Mouse (Mus musculus): Measurements from ENCODE around the gene Luc7l3.

Luc7l3 gene

DNA sequence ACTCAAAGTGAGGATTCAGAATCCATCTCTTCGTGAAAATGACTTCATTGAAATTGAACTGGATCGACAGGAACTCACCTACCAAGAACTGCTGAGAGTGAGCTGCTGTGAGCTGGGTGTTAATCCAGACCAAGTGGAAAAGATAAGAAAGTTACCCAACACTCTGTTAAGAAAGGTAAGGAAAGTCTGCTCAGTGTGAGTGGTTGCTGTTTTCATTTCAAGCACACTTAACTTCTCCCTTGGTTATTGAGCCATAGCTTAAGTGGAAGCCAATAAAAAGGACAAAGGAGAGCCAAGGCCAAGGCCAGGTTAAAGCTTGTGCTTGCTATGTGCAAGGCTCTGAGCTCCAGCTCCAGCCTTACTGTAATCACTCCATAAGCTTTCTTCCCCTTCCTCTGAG is 16.6 kb upstream of the Luc7l3 start:
- DNase-seq (ENCODE audit: low read depth, low spot score): no peak

DNA sequence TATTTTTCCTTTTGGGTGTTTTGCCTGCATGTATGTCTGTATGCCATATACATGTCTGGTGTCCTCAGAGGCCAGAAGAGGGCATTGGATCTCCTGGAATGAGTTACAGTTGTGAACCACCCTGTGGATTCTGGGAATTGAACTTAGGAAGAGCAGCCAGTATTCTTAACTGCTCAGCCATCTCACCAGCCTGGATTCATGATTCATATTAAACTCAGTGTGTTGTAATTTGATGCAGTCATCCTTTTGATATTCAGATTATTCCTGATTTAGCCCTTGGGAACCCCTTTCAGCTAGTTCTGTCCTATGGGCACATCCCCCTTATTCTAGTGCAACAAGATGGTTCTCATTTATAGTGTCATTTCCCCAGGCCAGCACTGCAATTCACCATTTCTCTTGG is 14.8 kb upstream of the Luc7l3 start:
- no peak for DNase-seq (ENCODE audit: low read depth, low spot score)

DNA sequence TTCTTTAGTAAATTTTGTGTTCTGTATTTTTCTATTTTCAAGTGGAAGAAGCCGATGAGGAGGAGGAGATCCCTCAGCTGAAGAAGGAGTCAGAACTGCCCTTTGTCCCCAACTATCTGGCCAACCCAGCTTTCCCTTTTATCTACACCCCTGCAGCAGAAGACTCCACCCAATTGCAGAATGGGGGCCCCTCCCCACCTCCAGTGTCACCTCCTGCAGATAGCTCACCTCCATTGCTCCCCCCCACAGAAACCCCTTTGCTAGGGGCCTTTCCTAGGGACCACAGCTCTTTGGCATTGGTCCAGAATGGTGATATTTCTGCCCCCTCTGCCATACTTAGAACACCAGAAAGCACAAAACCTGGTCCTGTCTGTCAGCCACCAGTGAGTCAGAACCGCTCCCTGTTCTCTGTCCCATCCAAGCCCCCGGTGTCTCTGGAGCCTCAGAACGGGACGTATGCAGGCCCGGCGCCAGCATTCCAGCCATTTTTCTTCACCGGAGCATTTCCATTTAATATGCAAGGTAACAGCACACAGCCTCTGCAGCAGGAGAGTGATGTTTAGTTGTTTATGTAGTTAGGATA is 12.7 kb upstream of the Luc7l3 start:
- DNase-seq (ENCODE audit: low read depth, low spot score): no peak

DNA sequence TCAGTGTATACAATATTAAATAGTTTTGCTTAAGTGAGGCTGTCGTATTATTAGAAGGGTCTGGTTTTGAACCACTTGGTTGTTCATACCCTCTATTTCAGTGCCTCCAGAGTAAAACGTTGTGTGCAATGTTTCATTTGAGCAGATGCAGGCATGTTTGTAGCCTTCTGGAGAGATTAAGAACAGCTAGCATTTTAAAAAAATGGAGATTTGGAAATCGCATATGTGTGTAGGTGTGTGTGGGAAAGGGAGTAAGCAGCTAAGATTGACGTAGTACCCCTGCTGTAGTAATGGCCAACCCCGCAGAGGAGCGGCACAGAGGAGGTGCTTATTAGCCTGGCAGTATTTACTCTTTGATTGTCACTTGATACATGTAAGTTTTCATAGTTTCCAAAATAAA is 10.9 kb upstream of the Luc7l3 start:
- no peak for DNase-seq (ENCODE audit: low read depth, low spot score)

DNA sequence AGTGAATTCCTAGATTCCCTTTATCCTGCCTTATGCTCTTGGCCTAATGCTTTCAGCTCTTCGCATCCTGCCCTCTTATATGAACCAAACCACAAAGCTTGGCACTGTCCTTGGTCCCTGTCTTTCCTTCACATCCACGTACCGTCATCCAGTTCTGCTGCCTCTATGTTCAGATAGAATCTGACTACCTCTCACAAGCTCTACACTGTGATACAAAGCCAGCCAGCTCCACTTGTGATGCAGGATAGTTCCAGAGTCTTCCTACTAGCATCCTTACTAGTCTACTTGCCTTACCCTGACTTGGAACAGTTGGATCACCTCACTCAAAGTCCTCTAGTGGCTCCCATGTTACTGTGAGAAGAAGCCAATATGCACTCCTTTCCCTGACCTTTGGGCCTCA is 8.4 kb upstream of the Luc7l3 start:
- no peak for DNase-seq (ENCODE audit: low read depth, low spot score)

DNA sequence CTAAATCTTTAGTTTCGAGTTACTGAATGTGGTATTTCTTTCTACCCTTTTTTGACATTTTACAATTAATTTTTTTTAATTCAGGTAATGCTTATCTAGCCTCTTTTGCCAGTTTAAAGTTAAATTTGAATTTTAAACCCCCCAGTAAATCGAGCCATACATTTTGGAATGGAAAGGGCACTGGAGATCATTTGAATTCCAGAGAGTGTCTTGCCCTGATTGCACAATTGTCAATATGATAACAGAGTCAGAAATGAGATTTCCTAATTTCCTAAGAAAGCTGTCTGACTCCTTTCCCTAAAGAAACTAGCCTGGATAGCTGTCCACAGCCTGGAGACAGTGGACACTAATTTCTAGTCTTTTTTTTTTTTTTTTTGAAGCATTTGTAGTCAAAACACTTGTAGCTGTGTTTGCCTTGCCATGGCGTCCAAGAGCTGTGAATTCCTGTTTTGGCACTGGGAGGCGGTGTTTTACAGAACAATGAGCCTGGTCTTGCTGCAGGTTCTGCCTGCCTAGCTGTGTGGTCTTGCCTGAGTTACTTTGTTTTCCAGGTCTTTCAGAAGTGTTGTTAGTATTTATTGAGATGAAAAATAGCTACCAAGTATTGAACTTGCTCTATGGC is 7.6 kb upstream of the Luc7l3 start:
- peak; percentile 46 for DNase-seq (ENCODE audit: low read depth, low spot score)

DNA sequence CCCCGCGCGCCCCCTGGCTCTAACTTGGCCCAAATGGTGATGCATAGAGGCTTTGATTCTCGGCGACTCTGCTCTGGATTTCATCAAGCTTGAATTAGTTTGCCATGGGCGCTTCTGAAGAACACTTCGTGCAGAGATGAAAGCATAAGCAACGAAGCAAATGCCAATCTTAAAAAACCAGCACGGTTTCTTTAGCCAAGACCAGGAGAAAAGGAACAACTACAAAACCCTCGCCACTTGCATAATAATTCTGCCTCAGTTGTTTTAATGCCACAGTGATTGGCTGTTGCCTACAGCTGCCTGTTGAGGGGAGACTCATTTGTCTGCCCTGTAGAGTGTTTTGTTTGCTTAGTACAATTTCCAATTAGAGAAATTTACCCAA is 6.8 kb upstream of the Luc7l3 start:
- DNase-seq (ENCODE audit: low read depth, low spot score): no peak

DNA sequence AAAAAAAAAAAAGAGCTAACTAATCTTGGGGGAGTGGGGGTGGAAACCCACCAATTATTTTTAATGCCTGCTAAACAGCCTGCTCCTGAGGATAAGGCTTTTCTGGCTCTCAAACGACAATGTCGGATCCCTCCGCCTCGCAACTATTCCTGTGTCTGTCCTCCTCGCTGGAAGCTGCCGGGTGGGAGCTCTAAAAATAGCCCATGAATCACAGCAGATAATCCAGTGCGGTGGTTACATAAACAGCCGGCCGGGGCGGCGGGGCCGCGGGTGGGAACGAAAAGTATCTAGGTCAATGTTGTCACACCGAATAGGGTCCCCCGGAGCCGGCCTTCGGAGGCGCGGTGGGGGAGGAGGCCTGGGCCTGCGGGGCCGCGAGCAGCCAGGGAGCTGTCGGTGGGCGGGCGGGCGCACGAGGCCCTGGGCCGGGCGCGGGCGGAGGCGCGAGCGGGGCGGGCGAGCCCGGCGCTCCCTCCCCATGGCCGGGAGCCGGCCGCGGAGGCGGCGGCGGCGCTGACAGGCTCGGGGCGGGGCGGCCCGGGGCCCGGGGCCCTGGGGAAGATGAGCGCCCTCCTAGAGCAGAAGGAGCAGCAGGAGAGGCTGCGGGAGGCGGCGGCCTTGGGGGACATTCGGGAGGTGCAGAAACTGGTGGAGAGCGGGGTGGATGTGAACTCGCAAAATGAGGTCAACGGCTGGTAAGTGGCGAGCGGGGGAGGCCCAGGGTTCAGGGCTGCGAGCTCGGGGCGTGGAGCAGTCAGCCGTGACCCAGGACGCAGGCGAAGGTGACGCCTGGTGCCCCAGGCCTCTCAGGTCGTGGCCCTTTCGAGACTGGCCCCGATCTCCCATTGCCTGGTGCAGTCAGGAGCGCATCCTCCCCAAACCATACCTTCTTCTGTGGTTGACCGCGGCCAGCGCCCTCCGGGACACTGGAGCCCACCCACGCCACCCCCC is 6.2 kb upstream of the Luc7l3 start, which contains the start of gene Ankrd40:
Gene Ankrd40 (plus strand): TSS at position 309 of the 951 bp plus-strand sequence.
- DNase-seq (ENCODE audit: low read depth, low spot score): peak; percentile 94

DNA sequence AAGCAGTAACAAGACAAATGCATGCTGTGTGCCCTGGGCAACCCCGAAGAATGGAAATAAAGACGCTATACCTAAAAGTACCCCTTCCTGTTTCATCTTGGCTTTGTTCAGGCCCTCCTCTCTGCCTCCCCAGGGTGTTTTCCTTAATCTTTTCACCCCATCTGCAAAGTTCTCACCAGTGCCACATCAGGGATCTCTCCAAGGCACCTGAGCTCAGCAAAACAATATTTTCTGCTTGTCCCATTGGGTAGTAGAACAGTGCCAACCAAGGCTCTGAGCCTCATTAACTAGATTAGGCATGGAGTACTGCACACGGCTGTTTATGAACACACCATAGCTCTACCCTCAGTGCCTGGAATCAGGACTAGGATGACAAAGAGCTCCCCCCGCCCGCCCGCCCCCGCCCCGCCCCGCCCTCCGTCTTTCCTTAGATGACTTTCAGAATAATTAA is 5.2 kb upstream of the Luc7l3 start:
- DNase-seq (ENCODE audit: low read depth, low spot score): peak; percentile 42

DNA sequence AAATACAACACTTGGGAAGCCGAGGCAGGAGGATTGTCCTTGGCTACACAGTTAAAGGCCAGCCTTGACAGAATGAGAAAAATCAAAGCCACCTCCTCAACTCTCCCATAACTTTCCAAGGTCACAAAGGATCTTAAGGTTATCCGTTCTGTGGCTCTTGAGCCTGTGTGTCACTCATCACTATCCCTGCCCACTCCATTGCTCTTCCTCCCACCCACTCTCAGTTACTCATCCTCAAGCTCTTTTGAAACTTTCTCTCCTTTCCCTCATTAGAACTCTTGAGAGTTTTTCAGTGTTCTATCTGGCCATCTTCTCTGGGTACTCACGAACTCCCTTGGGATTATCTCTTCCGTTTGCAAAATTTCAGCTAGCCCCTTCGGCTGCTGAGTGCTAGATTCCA is 2.8 kb upstream of the Luc7l3 start:
- no peak for DNase-seq (ENCODE audit: low read depth, low spot score)

DNA sequence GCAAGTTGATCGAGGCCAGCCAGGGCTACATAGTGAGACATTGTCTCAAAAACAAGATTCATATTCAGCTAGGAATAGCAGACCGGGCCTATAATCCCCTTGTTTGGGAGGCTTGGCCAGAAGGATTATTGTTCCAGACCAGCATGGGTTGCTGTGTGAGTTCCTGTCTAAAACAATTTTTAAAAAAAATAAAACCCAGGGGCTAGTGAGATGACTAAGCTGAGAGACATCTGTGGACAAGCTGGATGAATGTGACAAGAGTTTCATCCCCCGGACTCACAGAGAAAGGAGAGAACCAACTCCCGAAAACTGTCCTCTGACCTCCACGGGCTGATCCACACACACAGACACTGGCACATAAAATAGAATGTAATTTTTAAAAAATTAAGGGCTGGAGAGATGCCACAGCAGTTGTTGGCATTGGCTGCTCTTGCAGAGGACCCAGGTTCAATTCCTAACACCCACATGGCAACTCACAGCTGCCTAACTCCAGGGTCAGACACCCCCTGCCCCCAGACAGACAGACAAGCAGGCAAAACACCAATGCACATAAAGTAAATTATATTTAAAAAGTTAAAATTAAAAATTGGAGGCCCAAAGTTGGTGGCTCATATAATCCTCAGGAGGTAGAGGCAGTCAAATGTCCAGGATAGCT is 1.6 kb upstream of the Luc7l3 start:
- DNase-seq (ENCODE audit: low read depth, low spot score): no peak

DNA sequence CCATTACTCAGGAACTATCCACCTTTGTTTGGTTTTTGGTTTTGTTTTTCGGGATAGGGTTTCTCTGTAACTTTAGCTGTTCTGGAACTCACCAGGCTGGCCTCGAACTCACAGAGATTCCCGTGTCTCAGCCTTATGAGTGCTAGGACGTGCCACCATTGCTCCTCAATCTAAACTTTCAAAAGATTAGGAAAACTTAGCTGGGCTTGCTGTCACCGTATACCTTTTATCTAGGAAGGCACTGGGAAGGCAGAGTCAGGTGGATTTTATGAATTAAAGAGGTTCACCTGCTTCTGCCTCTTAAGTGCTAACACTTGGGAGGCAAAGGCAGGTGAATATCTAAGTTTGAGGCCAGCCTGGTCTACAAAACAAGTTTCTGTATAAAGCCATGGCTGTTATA is 848 bp upstream of the Luc7l3 start:
- no peak for DNase-seq (ENCODE audit: low read depth, low spot score)

DNA sequence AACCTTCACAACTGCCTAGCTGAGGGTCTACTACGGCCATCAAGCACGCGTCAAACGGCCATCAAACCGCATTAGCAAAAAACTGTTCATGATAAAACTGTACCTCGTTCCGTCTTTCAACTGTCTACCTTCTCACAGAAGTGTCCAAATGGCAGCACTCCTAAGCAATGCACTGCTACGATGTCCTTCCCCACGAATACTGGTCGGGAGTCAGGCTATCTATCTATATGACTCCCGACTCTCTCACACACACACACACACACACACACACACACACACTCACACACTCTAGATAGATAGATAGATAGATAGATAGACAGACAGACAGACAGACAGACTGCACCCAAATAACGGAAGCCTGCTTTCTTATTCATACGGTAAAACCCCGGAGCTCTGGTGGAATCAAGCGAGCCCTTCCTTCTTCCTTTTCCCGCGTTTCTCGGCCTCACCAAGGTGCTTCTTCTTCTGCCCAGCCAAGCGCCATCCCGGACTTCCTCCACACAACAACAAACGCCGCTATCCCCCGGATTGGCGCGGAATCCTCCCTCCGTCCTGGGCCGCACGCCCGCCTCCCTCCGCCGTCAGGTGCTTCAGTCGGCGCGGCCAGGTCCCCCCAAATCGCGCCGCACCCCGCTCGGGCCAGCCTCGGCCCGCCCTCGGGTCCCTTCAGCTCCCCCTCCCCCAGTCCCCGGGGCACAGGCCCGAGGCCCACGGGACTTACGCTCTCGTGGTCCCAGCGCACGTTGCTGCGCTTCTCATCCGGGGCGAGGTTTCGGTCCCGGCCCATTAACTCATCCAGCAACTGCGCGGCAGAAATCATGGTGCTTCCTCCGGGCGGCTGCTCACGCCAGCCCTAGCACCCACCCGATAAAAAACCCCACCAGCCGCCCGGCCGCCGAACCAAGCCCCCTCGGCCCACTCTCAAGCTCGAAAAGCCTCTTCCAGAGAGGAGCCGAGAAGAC is 538 bp downstream of the Luc7l3 start:
- DNase-seq (ENCODE audit: low read depth, low spot score): no peak

DNA sequence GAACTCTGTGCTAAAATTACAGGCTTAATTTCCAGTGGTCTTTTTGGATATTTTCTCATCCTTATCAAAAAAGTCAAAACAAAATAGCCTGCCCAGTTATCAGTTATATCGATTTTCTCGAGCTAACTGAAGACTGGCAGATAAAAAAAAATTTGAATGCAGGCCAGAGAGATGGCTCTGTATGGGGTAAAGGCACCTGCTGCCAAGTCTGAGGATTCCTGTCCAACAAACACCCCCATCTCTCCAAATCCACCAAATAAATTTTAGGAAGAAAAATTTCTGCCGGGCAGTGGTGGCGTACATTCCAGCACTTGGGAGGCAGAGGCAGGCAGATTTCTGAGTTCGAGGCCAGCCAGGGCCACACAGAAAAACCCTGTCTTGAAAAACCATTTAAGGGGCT is 3.7 kb downstream of the Luc7l3 start:
- no peak for DNase-seq (ENCODE audit: low read depth, low spot score)

DNA sequence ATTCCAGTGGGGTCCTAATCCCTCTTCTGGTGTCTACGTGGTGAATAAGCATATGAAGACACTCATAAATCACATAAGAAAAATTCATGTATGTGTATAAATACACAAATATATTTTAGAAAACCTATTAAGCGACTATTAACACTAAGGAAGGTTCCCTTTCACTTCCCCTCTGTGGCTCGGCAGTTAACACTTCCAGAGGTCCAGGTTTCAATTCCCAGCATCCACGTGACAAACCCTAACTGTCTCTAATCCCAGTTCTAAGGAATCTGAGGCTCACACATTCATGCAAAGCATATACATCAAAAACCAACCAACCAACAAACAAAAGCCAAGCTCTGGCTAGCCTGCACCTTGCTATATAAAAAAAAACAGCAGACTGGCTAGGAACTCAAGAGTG is 4.3 kb downstream of the Luc7l3 start:
- DNase-seq (ENCODE audit: low read depth, low spot score): no peak

DNA sequence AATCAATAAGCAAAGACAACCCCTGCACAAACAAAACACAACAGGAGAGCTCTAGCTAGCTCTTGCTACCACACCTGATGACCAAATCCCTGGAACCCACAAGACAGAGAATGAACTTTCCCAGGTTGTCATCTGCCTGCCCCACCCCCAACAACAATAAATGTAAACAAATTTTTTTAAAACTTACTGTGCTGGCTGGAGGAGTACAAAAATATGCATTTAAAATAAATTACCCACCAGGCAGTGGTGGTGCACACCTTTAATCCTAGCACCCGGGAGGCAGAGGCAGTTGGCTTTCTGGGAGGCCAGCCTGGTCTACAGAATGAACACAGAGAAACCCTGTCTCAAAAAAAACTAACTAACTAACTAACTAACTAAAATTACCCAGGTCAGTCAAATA is 4.8 kb downstream of the Luc7l3 start:
- DNase-seq (ENCODE audit: low read depth, low spot score): no peak

DNA sequence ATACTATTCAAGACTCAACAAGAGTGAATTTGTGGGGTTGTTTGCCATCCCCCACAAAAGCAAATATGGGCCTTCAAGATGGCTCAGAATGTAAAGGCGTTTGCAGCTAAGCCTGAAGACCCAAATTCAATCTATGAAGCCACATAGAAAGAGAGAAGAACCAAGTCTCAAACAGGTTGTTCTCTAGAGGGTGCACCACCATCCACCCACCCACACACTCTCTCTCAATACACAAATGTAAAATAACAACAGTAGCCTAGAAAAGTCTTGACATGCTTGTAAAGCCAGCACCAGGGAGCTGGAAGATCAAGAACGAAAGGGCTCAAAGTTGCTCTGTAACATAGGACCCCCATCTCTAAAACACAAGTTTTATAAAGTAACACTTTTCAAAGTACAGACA is 5.3 kb downstream of the Luc7l3 start:
- no peak for DNase-seq (ENCODE audit: low read depth, low spot score)

DNA sequence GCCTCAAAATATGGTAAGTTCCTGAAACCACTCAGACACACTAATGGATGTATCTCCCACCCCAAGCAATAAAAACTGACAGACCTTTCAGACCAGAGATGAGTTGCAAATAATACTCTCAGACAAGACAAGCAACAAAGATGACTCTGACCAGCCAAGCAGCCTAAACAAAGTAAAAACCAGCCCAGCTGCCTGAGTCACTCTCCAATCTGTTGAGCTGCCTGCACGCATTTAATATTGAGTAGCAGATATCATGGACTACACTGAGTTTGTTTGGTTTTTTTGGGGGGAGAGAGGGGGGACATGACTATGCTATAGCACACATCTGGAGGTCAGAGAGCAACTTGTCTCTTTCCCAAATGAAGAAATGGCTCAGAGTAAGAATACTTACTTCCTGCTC is 6.5 kb downstream of the Luc7l3 start:
- no peak for DNase-seq (ENCODE audit: low read depth, low spot score)

DNA sequence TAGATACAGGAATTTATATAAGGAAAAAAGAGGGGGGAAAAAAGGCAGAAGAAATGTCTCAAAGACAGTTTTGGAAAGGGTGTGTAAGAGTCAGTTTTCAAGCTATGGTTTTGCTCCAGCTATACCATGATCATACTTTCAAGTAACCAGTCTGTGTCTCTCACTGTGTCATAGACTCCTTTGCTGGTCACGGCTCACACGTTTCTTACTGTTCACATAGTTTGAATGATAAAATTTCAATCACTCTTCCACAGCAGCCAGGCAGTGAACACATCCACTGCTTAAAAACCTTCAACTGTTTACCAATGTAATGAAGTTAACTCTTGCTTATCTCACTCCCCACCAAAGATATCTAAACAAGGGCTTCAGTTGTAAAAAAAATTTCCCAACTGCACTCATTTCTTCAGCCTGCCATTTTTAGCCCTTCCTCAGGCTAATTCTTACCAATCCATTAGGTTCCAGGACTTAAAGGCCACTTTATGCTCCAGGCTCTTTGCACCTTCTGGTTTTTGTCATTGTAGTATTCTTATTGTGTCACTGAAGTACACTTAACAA is 7.6 kb downstream of the Luc7l3 start:
- DNase-seq (ENCODE audit: low read depth, low spot score): no peak

DNA sequence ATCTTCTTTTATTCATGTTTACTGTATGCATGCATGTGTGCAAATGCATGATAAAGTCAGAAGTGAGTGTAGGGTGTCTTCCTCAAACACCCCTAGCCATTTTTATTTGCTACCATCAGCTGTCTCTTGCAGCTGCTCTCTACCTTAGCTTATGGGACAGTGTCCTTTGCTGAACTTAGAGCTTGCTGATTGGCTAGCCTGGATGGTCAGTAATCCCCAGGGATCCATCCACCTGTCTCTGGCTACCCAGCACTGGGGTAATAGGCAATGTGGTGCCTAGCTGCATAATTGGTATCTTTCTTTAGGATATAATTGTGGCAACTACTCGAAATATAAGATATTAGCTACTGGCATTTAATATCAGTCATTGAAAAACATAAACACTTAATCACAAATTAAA is 9.1 kb downstream of the Luc7l3 start:
- DNase-seq (ENCODE audit: low read depth, low spot score): no peak

All from retina, postnatal 7 days (tissue).